Mouse (Mus musculus): Measurements from ENCODE around the gene Wdr35. TPM values are rescaled to one million over a fixed set of nuclear protein-coding genes. Genes with fewer than 3 reads are reported as not detected.

The Wdr35 gene
- polyA plus RNA-seq, 1 experiment from 2014 or later: 8.2 TPM

DNA sequence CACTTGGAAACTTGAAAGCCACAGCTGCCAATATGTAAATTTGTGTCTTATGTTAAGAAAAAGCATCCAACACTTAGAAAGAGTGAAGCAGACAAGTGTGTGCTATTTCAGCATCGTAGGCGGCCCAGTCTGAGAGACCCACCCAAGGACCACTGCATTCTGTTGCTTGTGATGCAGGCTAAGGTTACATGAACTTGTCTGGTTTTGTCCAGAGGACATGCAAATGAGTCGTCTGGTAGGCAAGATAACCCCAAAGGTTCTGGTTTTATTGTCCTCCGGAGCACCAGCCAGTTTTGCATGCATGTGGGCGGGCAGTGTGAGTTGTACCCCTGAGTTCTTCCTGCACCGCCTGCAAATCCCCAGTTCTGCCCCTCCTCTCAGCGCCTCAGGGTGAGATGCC lies 67.0 kb downstream of the Wdr35 start:
- Histone ChIP-seq H3K9ac (ENCODE audit: low read depth, low read length) (no peak overlapping the region), H3K27me3 (replicated peaks; ENCODE audit: control insufficient read depth, insufficient read depth, low read length) (no peaks in the 10 kb centered on the region), H3K4me2 (ENCODE audit: low read depth, low read length) (no peak overlapping the region), H3K4me1 (ENCODE audit: control insufficient read depth, insufficient read depth, low read length) (no peaks in the 10 kb centered on the region), H3K36me3 (ENCODE audit: control insufficient read depth, insufficient read depth, low read length) (no peaks in the 10 kb centered on the region), H3K27ac (ENCODE audit: low read length) (no peak overlapping the region), H3K9me3 (ENCODE audit: control insufficient read depth, low read length) (no peaks in the 10 kb centered on the region), H3K4me3 (ENCODE audit: low read length) (no peak overlapping the region)
- ATAC-seq: no peak
- 74% methylated on average over 7 of the region's 7 CpGs for WGBS

DNA sequence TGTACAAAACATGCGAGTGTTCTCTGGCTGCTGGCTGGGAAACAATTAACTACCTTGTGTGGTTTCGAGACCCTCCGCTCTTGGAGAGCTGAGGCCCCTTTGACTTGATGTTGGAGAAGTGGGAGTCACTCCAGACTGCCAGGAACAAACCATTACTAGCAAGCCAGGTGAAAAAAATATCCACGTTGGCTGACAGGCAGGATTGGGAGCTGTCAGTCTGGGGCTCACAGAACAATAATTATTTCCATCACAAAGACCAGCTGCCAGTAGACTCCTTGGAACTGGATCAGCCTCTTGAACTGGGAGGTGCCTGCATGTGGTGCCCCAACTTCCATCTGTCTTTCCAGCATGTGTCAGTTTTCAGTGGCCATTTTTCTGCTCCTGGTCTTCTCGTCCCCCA lies 68.6 kb downstream of the Wdr35 start:
- 83% methylated on average over 5 of the region's 5 CpGs for WGBS
- H3K36me3 ChIP-seq (ENCODE audit: control insufficient read depth, insufficient read depth, low read length): no peaks in the 10 kb centered on the region
- H3K4me1 ChIP-seq (ENCODE audit: control insufficient read depth, insufficient read depth, low read length): no peaks in the 10 kb centered on the region
- H3K9ac ChIP-seq (ENCODE audit: low read depth, low read length): no peak overlapping the region
- H3K4me3 ChIP-seq (ENCODE audit: low read length): no peak overlapping the region
- no peaks in the 10 kb centered on the region for H3K27me3 ChIP-seq (replicated peaks; ENCODE audit: control insufficient read depth, insufficient read depth, low read length)
- no peak for ATAC-seq
- no peak overlapping the region for H3K4me2 ChIP-seq (ENCODE audit: low read depth, low read length)
- no peaks in the 10 kb centered on the region for H3K9me3 ChIP-seq (ENCODE audit: control insufficient read depth, low read length)
- no peak overlapping the region for H3K27ac ChIP-seq (ENCODE audit: low read length)

- H3K4me3 ChIP-seq (ENCODE audit: low read length): no peak overlapping the region
- WGBS: 90% methylated on average over 3 of the region's 3 CpGs
- no peaks in the 10 kb centered on the region for H3K9me3 ChIP-seq (ENCODE audit: control insufficient read depth, low read length)
- no peak overlapping the region for H3K9ac ChIP-seq (ENCODE audit: low read depth, low read length)
- no peaks in the 10 kb centered on the region for H3K27me3 ChIP-seq (replicated peaks; ENCODE audit: control insufficient read depth, insufficient read depth, low read length)
- no peak for ATAC-seq
- no peaks in the 10 kb centered on the region for H3K4me1 ChIP-seq (ENCODE audit: control insufficient read depth, insufficient read depth, low read length)
- no peaks in the 10 kb centered on the region for H3K36me3 ChIP-seq (ENCODE audit: control insufficient read depth, insufficient read depth, low read length)
- H3K4me2 ChIP-seq (ENCODE audit: low read depth, low read length): no peak overlapping the region
- no peak overlapping the region for H3K27ac ChIP-seq (ENCODE audit: low read length)
These were observed 69.1 kb downstream of the Wdr35 start for GRCm38 (mm10) chr12:9042759-9043158.

DNA sequence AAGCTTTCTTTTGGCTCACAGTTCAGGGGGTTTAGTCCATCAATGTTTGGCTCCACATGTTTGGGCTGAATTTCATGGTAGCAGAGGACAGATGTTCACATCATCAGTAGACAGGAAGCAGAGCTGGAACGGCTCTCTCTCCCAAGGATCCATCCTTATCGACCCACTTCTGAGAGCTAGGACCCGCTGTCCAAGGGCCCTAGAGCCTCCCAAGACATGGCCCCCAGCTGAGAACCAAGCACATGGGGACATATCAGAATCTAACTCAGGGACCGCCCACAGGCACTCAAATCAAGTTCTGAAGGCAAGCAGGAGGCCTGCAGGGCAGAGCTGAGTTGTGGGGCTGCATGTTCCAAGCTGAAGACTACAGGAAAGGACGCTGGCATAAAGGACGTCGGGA lies 71.0 kb downstream of the Wdr35 start:
- H3K4me1 ChIP-seq (ENCODE audit: control insufficient read depth, insufficient read depth, low read length): no peaks in the 10 kb centered on the region
- H3K27me3 ChIP-seq (replicated peaks; ENCODE audit: control insufficient read depth, insufficient read depth, low read length): no peaks in the 10 kb centered on the region
- WGBS: 94% methylated on average over 7 of the region's 7 CpGs
- no peak overlapping the region for H3K9ac ChIP-seq (ENCODE audit: low read depth, low read length)
- no peaks in the 10 kb centered on the region for H3K36me3 ChIP-seq (ENCODE audit: control insufficient read depth, insufficient read depth, low read length)
- no peak overlapping the region for H3K4me3 ChIP-seq (ENCODE audit: low read length)
- no peaks in the 10 kb centered on the region for H3K9me3 ChIP-seq (ENCODE audit: control insufficient read depth, low read length)
- H3K27ac ChIP-seq (ENCODE audit: low read length): no peak overlapping the region
- no peak for ATAC-seq
- no peak overlapping the region for H3K4me2 ChIP-seq (ENCODE audit: low read depth, low read length)

DNA sequence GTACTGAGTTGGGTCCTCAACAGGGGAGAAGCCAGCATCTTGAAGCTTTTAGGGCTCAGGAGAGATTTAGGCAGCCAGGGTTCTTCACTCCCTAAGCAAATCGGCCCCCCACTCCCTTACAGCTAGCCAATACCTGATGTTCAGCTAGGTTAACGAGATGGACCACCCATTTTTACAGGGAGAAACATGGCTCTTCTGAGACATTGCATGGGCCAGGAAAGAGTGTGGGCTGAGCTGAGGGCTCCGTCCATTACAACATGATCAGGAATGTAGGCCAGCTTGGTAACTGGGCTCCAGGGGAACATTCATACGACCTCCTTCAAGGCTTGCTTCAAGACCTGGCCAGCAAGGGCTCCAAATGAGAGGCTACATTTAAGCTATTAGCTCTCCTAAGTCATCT lies 73.0 kb downstream of the Wdr35 start:
- Histone ChIP-seq H3K27ac (ENCODE audit: low read length) (no peak overlapping the region), H3K27me3 (replicated peaks; ENCODE audit: control insufficient read depth, insufficient read depth, low read length) (no peaks in the 10 kb centered on the region), H3K9ac (ENCODE audit: low read depth, low read length) (no peak overlapping the region), H3K36me3 (ENCODE audit: control insufficient read depth, insufficient read depth, low read length) (no peaks in the 10 kb centered on the region), H3K4me3 (ENCODE audit: low read length) (no peak overlapping the region), H3K9me3 (ENCODE audit: control insufficient read depth, low read length) (no peaks in the 10 kb centered on the region), H3K4me2 (ENCODE audit: low read depth, low read length) (no peak overlapping the region), H3K4me1 (ENCODE audit: control insufficient read depth, insufficient read depth, low read length) (no peaks in the 10 kb centered on the region)
- no peak for ATAC-seq
- 83% methylated on average over 4 of the region's 4 CpGs for WGBS

DNA sequence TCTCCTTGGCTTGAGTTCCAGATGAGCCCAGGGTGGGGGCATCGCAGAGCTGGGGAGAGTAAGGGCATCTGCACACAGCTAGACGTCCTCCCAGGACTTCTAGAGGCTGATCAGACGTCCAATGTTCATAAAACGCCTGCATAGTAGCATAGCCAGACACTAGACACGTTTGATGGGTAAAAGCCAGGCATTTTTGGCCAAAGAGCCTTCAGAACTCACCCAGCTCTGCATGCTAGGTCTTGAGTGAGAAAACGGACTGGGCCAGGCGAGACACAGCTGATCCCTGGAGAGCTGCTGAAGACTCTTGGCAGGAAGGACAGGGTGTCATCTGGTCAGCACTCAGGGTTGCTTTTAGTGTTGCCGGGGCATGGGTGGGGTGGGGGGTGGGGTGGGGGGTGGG lies 74.4 kb downstream of the Wdr35 start:
- no peaks in the 10 kb centered on the region for H3K36me3 ChIP-seq (ENCODE audit: control insufficient read depth, insufficient read depth, low read length)
- H3K9ac ChIP-seq (ENCODE audit: low read depth, low read length): no peak overlapping the region
- no peaks in the 10 kb centered on the region for H3K9me3 ChIP-seq (ENCODE audit: control insufficient read depth, low read length)
- WGBS: 70% methylated on average over 8 of the region's 8 CpGs
- no peak overlapping the region for H3K4me2 ChIP-seq (ENCODE audit: low read depth, low read length)
- H3K4me1 ChIP-seq (ENCODE audit: control insufficient read depth, insufficient read depth, low read length): no peaks in the 10 kb centered on the region
- no peak overlapping the region for H3K4me3 ChIP-seq (ENCODE audit: low read length)
- H3K27me3 ChIP-seq (replicated peaks; ENCODE audit: control insufficient read depth, insufficient read depth, low read length): no peaks in the 10 kb centered on the region
- no peak overlapping the region for H3K27ac ChIP-seq (ENCODE audit: low read length)
- no peak for ATAC-seq

- H3K9me3 ChIP-seq (ENCODE audit: control insufficient read depth, low read length): no peaks in the 10 kb centered on the region
- WGBS: 34% methylated on average over 6 of the region's 6 CpGs
- H3K27ac ChIP-seq (ENCODE audit: low read length): no peak overlapping the region
- no peak overlapping the region for H3K4me2 ChIP-seq (ENCODE audit: low read depth, low read length)
- H3K9ac ChIP-seq (ENCODE audit: low read depth, low read length): no peak overlapping the region; the same call in 1 of the 2 replicates
- H3K4me3 ChIP-seq (ENCODE audit: low read length): no peak overlapping the region
- ATAC-seq: no peak
- H3K4me1 ChIP-seq (ENCODE audit: control insufficient read depth, insufficient read depth, low read length): no peaks in the 10 kb centered on the region
- H3K27me3 ChIP-seq (replicated peaks; ENCODE audit: control insufficient read depth, insufficient read depth, low read length): no peaks in the 10 kb centered on the region
- H3K36me3 ChIP-seq (ENCODE audit: control insufficient read depth, insufficient read depth, low read length): no peaks in the 10 kb centered on the region
These were observed 77.1 kb downstream of the Wdr35 start for GRCm38 (mm10) chr12:9050824-9051223.

- H3K9ac ChIP-seq (ENCODE audit: low read depth, low read length): no peak overlapping the region
- H3K4me3 ChIP-seq (ENCODE audit: low read length): no peak overlapping the region
- 64% methylated on average over 8 of the region's 8 CpGs for WGBS
- H3K9me3 ChIP-seq (ENCODE audit: control insufficient read depth, low read length): no peaks in the 10 kb centered on the region
- H3K27me3 ChIP-seq (replicated peaks; ENCODE audit: control insufficient read depth, insufficient read depth, low read length): no peaks in the 10 kb centered on the region
- H3K4me1 ChIP-seq (ENCODE audit: control insufficient read depth, insufficient read depth, low read length): no peaks in the 10 kb centered on the region
- peak; percentile 90 for ATAC-seq
- no peaks in the 10 kb centered on the region for H3K36me3 ChIP-seq (ENCODE audit: control insufficient read depth, insufficient read depth, low read length)
- H3K4me2 ChIP-seq (ENCODE audit: low read depth, low read length): no peak overlapping the region
- H3K27ac ChIP-seq (ENCODE audit: low read length): no peak overlapping the region
These were observed 78.6 kb downstream of the Wdr35 start for GRCm38 (mm10) chr12:9052075-9052829.

DNA sequence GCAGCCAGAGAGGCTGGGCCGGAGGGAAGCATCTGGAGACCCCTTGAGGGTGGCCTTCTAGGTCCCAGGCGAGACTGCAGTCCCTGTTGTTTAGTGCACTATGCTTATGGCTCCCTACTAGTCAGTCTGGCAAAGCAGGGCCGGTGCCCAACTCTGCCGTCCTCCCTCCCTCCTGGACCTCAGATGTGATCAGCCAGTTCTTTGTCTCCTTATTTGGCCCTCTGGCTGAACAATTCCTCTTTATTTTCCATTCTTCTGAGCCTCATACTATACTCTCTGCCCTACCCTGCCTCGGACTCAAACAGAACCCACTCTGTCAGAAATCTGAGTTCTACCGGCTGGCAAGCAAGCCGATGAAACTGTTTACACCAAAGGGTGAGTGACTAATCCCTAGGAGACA lies 79.7 kb downstream of the Wdr35 start:
- Histone ChIP-seq H3K4me1 (ENCODE audit: control insufficient read depth, insufficient read depth, low read length) (no peaks in the 10 kb centered on the region), H3K4me3 (ENCODE audit: low read length) (no peak overlapping the region), H3K27me3 (replicated peaks; ENCODE audit: control insufficient read depth, insufficient read depth, low read length) (no peaks in the 10 kb centered on the region), H3K9me3 (ENCODE audit: control insufficient read depth, low read length) (no peaks in the 10 kb centered on the region), H3K4me2 (ENCODE audit: low read depth, low read length) (no peak overlapping the region), H3K27ac (ENCODE audit: low read length) (no peak overlapping the region), H3K9ac (ENCODE audit: low read depth, low read length) (no peak overlapping the region), H3K36me3 (ENCODE audit: control insufficient read depth, insufficient read depth, low read length) (no peaks in the 10 kb centered on the region)
- WGBS: 63% methylated on average over 7 of the region's 7 CpGs
- no peak for ATAC-seq

DNA sequence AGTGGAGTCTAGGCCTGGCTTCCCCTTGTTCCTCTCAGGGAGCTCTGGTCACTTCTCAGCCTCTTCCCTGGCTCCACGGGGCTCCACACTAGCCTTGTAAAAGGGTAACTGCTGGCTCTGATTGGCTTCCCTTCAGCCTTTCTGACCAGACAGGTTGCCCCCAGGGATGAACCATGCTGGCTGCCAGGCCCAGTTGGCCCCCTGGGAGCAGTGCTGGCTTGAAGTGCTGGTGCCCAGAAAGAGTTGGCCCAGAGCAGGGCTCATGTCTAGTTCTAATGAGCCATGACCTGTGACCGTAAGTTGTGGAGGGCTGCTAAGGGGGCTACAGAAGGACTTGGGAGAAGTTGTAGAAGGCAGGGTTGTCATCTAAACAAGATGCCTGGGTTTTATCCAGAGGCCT lies 80.3 kb downstream of the Wdr35 start:
- H3K27ac ChIP-seq (ENCODE audit: low read length): no peak overlapping the region
- H3K9ac ChIP-seq (ENCODE audit: low read depth, low read length): no peak overlapping the region
- no peak for ATAC-seq
- WGBS: 68% methylated on average over 2 of the region's 2 CpGs
- no peaks in the 10 kb centered on the region for H3K4me1 ChIP-seq (ENCODE audit: control insufficient read depth, insufficient read depth, low read length)
- H3K9me3 ChIP-seq (ENCODE audit: control insufficient read depth, low read length): no peaks in the 10 kb centered on the region
- no peak overlapping the region for H3K4me3 ChIP-seq (ENCODE audit: low read length)
- no peaks in the 10 kb centered on the region for H3K27me3 ChIP-seq (replicated peaks; ENCODE audit: control insufficient read depth, insufficient read depth, low read length)
- no peaks in the 10 kb centered on the region for H3K36me3 ChIP-seq (ENCODE audit: control insufficient read depth, insufficient read depth, low read length)
- H3K4me2 ChIP-seq (ENCODE audit: low read depth, low read length): no peak overlapping the region
